Mouse (Mus musculus) embryonic facial prominence, embryonic 10.5 days (tissue): ENCODE measurements at regions not wholly inside any gene's neighbourhood (a gene's known extent, or its start where the extent isn't known, plus 50 kb on each side); places are given as distances from the start of the nearest gene placed in this dataset.
"Not testable (repeated sequence)": the region's sequence is repeated elsewhere in the genome, so short reads cannot be mapped to it uniquely, and the experiment has no call there.

ENCODE experiments used
- DNase-seq: peaks from one replicate; pipeline ENCODE4 v3.0.0-alpha.2; 2017; ENCODE audit warnings: low spot score
- H3K27ac ChIP-seq: fragments of 300-500 bp; sonication (generic); replicated peaks from 2 replicates; pipeline ENCODE4 v1.5.1; 2016; ENCODE audit warnings: mild to moderate bottlenecking
- H3K27me3 ChIP-seq: fragments of 300-500 bp; sonication (generic); replicated peaks from 2 replicates; pipeline ENCODE4 v1.6.1; 2016; ENCODE audit warnings: low read depth, mild to moderate bottlenecking; ENCODE audit not compliant: poor library complexity, severe bottlenecking
- H3K36me3 ChIP-seq: fragments of 300-500 bp; sonication (generic); replicated peaks from 2 replicates; pipeline ENCODE4 v1.6.1; 2016; ENCODE audit warnings: mild to moderate bottlenecking, moderate library complexity
- H3K4me1 ChIP-seq: fragments of 300-500 bp; sonication (generic); 2 replicates; pipeline ENCODE4 v1.6.1; 2016
- H3K4me3 ChIP-seq: fragments of 300-500 bp; sonication (generic); 2 replicates; pipeline ENCODE4 v1.5.1; 2016; ENCODE audit warnings: mild to moderate bottlenecking, moderate library complexity
- H3K9me3 ChIP-seq: fragments of 300-500 bp; sonication (generic); 2 replicates; pipeline ENCODE4 v1.6.1; 2016; ENCODE audit warnings: mild to moderate bottlenecking
- WGBS: fragments of 180-500 bp; shearing (Covaris S2); methylation state at CpG from one replicate; pipeline ENCODE4 v1.1.7; 2016; 5-methylcytosine and 5-hydroxymethylcytosine counted together

- Histone ChIP-seq H3K36me3 (no peaks in the 10 kb centered on the region), H3K27ac (no peak overlapping the region), H3K9me3 (no peaks in the 10 kb centered on the region), H3K4me1 (no peaks in the 10 kb centered on the region), H3K27me3 (no peaks in the 10 kb centered on the region), H3K4me3 (no peak overlapping the region)
- DNase-seq = no peak
- WGBS = 66% methylated on average over 5 of the region's 5 CpGs
Measured at GRCm38 (mm10) chr14:37820918-37821632, 686.0 kb upstream of the Ghitm start.

- H3K4me3 ChIP-seq = no peak overlapping the region
- no peaks in the 10 kb centered on the region for H3K36me3 ChIP-seq
- DNase-seq = peak; percentile 70
- WGBS = 26% methylated on average over 7 of the region's 7 CpGs
- no peaks in the 10 kb centered on the region for H3K27me3 ChIP-seq
- H3K27ac ChIP-seq = no peak overlapping the region
- H3K9me3 ChIP-seq = no peaks in the 10 kb centered on the region
- H3K4me1 ChIP-seq = no peaks in the 10 kb centered on the region
Measured at GRCm38 (mm10) chr14:37819959-37820358, 684.9 kb upstream of the Ghitm start.

GRCm38 (mm10) chr14:37795642-37796041, 660.6 kb upstream of the Ghitm start:
- H3K27me3 ChIP-seq = no peaks in the 10 kb centered on the region
- H3K4me3 ChIP-seq = no peak overlapping the region
- no peak overlapping the region for H3K27ac ChIP-seq
- 95% methylated on average over 2 of the region's 2 CpGs for WGBS
- no peaks in the 10 kb centered on the region for H3K36me3 ChIP-seq
- no peaks in the 10 kb centered on the region for H3K4me1 ChIP-seq
- DNase-seq = no peak
- H3K9me3 ChIP-seq = no peaks in the 10 kb centered on the region

GRCm38 (mm10) chr14:37765729-37766128, 630.7 kb upstream of the Ghitm start:
- no peak for DNase-seq
- no peak overlapping the region for H3K4me3 ChIP-seq
- no peak overlapping the region for H3K27ac ChIP-seq
- 91% methylated on average over 1 of the region's 1 CpGs for WGBS
- H3K4me1 ChIP-seq = no peaks in the 10 kb centered on the region
- no peaks in the 10 kb centered on the region for H3K27me3 ChIP-seq
- no peaks in the 10 kb centered on the region for H3K36me3 ChIP-seq
- H3K9me3 ChIP-seq = no peaks in the 10 kb centered on the region

- H3K9me3 ChIP-seq, H3K36me3 ChIP-seq, H3K27ac ChIP-seq, DNase-seq, H3K4me3 ChIP-seq, H3K4me1 ChIP-seq, H3K27me3 ChIP-seq: not testable (repeated sequence)
Measured at GRCm38 (mm10) chr14:37749661-37750060, 614.6 kb upstream of the Ghitm start.

- H3K36me3 ChIP-seq = no peaks in the 10 kb centered on the region
- no peaks in the 10 kb centered on the region for H3K27me3 ChIP-seq
- H3K27ac ChIP-seq = no peak overlapping the region
- no peak for DNase-seq
- WGBS = 91% methylated on average over 7 of the region's 7 CpGs
- no peaks in the 10 kb centered on the region for H3K4me1 ChIP-seq
- H3K4me3 ChIP-seq = no peak overlapping the region
- no peaks in the 10 kb centered on the region for H3K9me3 ChIP-seq
Measured at GRCm38 (mm10) chr14:37749162-37749561, 614.1 kb upstream of the Ghitm start.

- Histone ChIP-seq H3K9me3 (no peaks in the 10 kb centered on the region), H3K27me3 (no peaks in the 10 kb centered on the region), H3K4me3 (no peak overlapping the region), H3K36me3 (no peaks in the 10 kb centered on the region), H3K4me1 (no peaks in the 10 kb centered on the region), H3K27ac (no peak overlapping the region)
- DNase-seq = no peak
Measured at GRCm38 (mm10) chr14:37743048-37743447, 608.0 kb upstream of the Ghitm start.

GRCm38 (mm10) chr14:37742426-37742825, 607.4 kb upstream of the Ghitm start:
- not testable (repeated sequence) for DNase-seq, H3K4me3 ChIP-seq, H3K4me1 ChIP-seq, H3K9me3 ChIP-seq, H3K27me3 ChIP-seq, H3K27ac ChIP-seq, H3K36me3 ChIP-seq
- WGBS = 81% methylated on average over 1 of the region's 1 CpGs
